Mouse (Mus musculus): ENCODE measurements at regions not wholly inside any gene's neighbourhood (a gene's known extent, or its start where the extent isn't known, plus 50 kb on each side); places are given as distances from the start of the nearest gene placed in this dataset.

GRCm38 (mm10) chr15:26469901-26470383 is 161.1 kb downstream of the March11 start:
- Histone ChIP-seq H3K4me1 (replicated peaks; ENCODE audit: control insufficient read depth, insufficient read depth, low read length) (no peaks in the 10 kb centered on the region), H3K9ac (ENCODE audit: low read depth, low read length) (no peak overlapping the region), H3K36me3 (ENCODE audit: control insufficient read depth, insufficient read depth, low read length) (no peaks in the 10 kb centered on the region), H3K4me2 (no peak overlapping the region), H3K4me3 (ENCODE audit: low read depth, low read length) (no peak overlapping the region), H3K27ac (ENCODE audit: low read depth, low read length) (no peak overlapping the region), H3K27me3 (replicated peaks; ENCODE audit: control insufficient read depth, insufficient read depth, low read length) (no peaks in the 10 kb centered on the region), H3K9me3 (ENCODE audit: control insufficient read depth, low read length) (no peaks in the 10 kb centered on the region)
- ATAC-seq (replicated peaks; ENCODE audit: low FRiP score) (no peak), DNase-seq (ENCODE audit: low spot score) (peak; percentile 31)
- 9% methylated on average over 8 of the region's 8 CpGs for WGBS

- H3K4me1 ChIP-seq (replicated peaks; ENCODE audit: control insufficient read depth, insufficient read depth, low read length): no peaks in the 10 kb centered on the region
- H3K4me3 ChIP-seq (ENCODE audit: low read depth, low read length): no peak overlapping the region
- H3K4me2 ChIP-seq: no peak overlapping the region
- H3K9ac ChIP-seq (ENCODE audit: low read depth, low read length): no peak overlapping the region
- ATAC-seq (replicated peaks; ENCODE audit: low FRiP score) (no peak), DNase-seq (ENCODE audit: low spot score) (no peak)
- 82% methylated on average over 5 of the region's 5 CpGs for WGBS
- H3K27ac ChIP-seq (ENCODE audit: low read depth, low read length): no peak overlapping the region
- H3K36me3 ChIP-seq (ENCODE audit: control insufficient read depth, insufficient read depth, low read length): no peaks in the 10 kb centered on the region
- no peaks in the 10 kb centered on the region for H3K9me3 ChIP-seq (ENCODE audit: control insufficient read depth, low read length)
- no peaks in the 10 kb centered on the region for H3K27me3 ChIP-seq (replicated peaks; ENCODE audit: control insufficient read depth, insufficient read depth, low read length)
Observed at GRCm38 (mm10) chr15:26487378-26487777, 178.5 kb downstream of the March11 start.

Measured in liver, embryonic 11.5 days (tissue).